Mouse (Mus musculus): Measurements from ENCODE around the gene Cib2.

Cib2 gene

GRCm38 (mm10) chr9:54544212-54544953 lies 15.6 kb downstream of the Cib2 start:
- no peak for DNase-seq

- no peak for DNase-seq
Measured at GRCm38 (mm10) chr9:54540801-54541200, 19.2 kb downstream of the Cib2 start.

- DNase-seq, result no peak
Measured at GRCm38 (mm10) chr9:54538684-54539083, 21.3 kb downstream of the Cib2 start, which contains the start of gene Sh2d7. Gene Sh2d7, plus strand, starts transcription at chr9:54538984.

DNA sequence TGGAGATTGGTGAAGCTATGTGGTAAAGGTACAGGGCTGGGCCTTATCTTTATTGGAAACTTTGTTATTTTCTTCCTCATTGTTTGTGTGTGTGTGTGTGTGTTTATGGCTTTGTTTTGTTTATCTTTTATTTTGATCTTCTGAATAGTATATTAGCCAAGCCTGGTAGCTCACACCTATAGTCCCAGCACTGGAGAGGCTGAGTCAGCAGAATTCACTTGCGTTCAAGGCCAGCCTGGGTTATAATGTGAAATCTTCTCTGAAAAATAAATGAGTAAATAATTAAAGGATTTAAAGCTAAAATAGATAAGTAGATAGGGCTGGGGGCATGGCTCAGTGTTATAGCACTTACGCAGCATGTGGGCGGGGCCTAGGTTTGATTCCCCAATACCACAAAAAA lies 21.8 kb downstream of the Cib2 start:
- no peak for DNase-seq

DNA sequence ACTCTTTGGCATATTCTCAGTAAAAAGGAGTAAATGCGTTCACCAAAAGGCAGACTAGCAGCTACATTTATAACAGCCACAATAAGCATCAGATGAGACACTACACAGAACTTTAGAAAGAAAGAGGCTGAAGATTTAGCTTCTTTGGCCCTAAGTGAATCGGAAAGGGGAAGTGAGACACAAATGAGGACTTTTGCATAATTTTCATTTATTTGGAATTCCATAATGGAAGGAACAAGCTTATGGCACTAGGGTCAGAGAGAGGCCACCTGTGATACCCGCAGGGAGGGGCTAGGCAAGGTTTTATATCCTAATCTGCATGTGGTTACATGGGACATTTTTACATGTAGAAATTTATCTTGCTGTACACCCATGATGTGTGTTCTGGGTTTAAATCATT lies 22.5 kb downstream of the Cib2 start:
- no peak for DNase-seq

DNA sequence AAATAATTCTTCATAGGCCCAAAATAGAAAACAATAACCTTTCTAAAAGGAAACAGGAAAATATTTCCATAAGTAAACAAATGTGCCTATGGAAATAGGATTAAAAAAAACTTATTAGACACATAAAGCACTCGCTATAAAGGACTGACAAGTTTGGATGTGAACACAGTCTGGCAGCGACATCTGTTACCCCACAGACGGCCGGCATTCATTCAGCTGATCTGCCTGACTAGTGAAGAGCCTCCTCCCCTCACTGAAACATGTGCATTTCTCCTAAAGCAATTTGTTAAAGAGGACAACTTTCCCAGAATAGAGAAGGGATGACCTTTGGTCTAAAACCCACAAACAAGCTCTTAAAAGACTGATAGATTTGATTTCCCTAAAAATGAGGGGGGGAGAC lies 23.0 kb downstream of the Cib2 start:
- no peak for DNase-seq

DNA sequence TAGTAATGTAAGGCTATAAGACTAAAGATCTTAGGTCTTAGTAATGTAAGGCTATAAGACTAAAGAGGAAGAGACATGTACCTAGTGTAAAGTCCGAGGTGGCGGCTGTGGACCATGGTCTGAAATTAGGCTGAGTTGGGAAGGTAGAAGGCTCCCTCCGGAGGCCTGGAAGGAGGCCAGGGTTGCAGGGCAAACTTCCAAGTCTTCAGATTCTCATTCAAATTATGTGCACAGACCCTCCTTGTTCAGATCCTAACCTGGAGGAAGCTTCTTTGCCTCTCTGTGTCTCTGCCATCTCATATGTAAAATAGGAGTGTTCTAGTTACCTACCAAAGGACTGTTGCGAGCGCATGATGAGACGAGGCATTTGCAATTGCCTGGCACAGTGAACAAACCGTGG lies 23.8 kb downstream of the Cib2 start:
- DNase-seq, result no peak

- no peak for DNase-seq
Measured at GRCm38 (mm10) chr9:54533975-54534374, 26.0 kb downstream of the Cib2 start.

DNA sequence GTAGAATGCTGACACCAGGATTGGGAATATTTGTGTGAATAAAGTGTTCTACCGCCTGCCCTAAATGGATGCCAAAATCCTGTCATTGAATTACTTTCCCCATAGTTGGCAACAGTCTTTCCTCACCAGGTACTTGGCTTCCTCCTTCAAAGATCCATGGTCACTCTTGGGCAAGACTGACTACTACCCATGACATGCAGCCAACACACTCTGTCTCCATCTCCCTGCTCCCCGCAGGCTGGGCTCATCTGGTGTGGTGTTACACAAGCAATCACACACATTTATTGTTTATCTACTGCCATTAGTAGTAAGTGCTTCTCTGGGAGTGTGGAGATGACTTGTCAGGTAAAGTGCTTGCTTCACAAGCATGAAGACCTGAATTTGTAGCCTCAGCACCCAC lies 27.1 kb downstream of the Cib2 start:
- DNase-seq, result no peak

- DNase-seq, result no peak
Measured at GRCm38 (mm10) chr9:54531421-54531820, 28.6 kb downstream of the Cib2 start.

GRCm38 (mm10) chr9:54530836-54531235 lies 29.2 kb downstream of the Cib2 start:
- DNase-seq, result no peak

- DNase-seq, result no peak
Measured at GRCm38 (mm10) chr9:54529950-54530349, 30.1 kb downstream of the Cib2 start.

- no peak for DNase-seq
Measured at GRCm38 (mm10) chr9:54527694-54528093, 32.3 kb downstream of the Cib2 start.

DNA sequence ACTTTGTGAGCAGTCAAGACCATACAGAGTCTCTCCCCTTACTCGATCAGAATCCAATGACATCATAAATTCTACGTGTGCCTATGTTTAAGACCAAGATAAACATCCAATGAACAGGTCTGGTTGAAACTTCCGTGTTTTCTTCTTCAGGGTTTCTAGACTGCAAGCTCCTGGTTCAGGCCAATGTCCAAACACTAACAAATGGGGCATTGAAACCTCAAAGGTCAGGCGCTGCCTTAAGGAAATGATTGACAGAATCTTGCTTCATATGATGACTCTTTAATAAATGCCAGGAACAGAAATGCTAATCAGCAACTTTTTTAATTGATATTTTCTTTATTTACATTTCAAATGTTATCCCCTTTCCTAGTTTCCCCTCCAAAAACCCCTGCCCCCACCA lies 39.7 kb downstream of the Cib2 start:
- no peak for DNase-seq

DNA sequence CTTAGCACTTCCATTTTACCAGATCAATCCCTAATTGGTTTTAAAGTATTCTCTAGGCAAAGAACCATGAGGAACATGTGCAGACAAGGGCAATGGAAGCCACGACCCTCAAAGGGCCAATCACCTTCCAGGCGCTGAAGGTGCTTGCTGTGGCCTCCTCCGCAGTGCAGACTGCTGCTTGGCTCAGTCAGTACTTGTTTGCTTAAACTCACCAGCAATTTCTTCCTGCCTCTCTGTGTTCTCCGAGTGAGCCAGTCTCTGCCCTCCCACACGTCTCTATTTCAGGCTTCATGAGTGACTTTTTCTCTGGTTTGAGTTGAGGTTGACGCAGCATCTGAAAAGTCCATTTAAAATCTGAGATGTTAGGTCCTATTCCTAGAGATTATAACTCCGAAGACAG lies 41.1 kb downstream of the Cib2 start:
- DNase-seq, result no peak

GRCm38 (mm10) chr9:54515991-54516390 lies 44.0 kb downstream of the Cib2 start:
- no peak for DNase-seq

GRCm38 (mm10) chr9:54502873-54503272 lies 57.1 kb downstream of the Cib2 start:
- DNase-seq, result no peak

GRCm38 (mm10) chr9:54502111-54502495 lies 57.9 kb downstream of the Cib2 start:
- DNase-seq, result no peak

DNA sequence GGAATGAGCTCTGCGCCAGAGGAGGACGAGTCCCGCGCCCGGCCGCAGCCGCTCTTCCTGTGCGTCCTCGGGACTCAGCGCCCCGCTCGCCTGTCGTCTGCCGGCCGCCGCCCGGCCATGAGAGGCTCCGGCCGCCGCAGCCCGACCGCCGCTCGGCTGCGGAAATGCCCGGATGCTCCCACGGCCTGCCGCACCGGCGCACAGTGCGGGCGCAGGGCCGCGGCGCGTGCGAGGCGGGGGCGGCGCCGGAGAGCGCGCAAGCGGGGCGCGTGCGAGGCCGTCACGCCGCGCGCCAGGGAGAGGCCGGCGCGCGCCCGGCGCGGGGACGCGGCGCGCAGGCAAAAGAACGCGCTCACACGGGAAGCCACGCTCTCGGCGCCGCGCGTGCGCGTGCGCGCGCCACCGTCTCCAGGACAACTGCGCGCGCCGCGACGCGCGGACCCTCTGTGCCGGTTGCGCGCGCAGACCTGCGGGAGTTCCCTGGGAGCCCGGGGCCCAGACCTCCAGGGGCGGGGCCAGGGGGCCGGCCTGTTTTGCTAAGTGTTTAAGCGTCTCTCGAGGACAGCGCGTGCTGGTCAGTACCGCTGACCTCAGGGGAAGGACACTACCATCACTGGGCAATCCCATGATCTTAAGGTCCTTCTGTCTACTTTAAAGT lies 58.4 kb downstream of the Cib2 start, which contains the start of gene Dmxl2:
Gene Dmxl2, minus strand, starts transcription at position 174 of the 658 bp plus-strand sequence.
- peak; percentile 50 for DNase-seq

GRCm38 (mm10) chr9:54500832-54501452 lies 59.1 kb downstream of the Cib2 start:
- DNase-seq, result peak; percentile 5

DNA sequence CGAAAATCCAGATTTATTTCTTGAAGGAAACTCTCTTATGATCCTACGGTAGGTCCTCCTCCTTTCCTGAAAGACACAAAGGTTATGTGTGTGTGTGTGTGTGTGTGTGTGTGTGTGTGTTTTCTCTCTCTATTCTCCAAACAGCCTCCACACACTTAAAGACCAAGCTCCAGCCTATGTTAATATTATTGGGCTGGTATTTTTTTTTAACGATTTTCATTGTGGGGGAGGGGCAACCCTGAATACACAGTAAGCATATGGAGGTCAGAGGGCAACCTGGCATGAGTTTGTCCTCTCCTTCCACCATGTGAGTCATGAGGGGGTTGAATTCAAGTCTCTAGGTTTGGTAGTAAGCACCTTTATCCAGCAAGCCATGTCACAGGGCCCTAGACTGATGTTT lies 60.2 kb downstream of the Cib2 start:
- no peak for DNase-seq

DNA sequence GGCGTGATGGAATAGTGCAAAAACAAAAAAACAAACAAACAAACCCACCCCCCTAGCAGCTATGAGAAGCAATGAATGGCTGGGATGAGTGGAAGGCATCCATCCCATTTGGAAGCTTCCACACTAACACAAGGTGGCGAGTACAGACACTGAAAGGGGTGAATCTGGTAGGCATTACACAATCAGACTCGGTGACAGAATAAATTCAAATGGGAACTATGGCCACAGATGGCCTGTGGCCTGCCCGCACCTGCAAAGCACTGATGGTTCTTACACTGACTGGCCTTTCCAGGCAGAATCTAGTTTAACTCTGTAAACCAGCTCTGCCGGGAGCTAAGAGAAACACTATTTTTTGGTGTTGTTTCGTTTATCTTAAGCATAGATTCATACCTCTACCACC lies 60.7 kb downstream of the Cib2 start:
- DNase-seq, result no peak
